Mouse (Mus musculus) lung, postnatal 25 days (tissue): Measurements from ENCODE around the gene Nfix.
A peak's percentile ranks its signal among the peaks of the same experiment; 100 is the strongest.

ENCODE experiments used
- DNase-seq: peaks from one replicate; pipeline ENCODE4 v3.0.0; 2022; ENCODE audit warnings: low spot score

The Nfix gene

DNA sequence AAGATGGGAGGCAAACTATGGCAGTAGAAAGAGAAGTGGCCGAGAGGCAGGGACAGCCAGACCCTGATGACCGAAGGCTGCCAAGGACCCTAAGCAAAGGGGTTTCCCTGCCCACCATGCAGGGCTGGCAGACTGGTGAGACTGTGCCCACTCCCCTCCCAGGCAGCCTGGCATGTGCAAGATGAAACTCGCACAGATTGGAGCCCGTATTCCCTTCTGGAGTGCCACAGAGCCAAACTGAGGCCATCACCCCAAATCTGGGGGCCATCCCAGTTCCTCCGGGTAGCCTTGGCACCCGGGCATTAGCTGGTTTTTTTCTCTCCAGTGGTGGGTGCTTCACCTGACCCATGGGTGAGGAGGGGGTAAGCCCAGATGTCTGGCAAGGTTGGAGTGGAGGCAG lies 2.2 kb downstream of the Nfix start:
- DNase-seq, result no peak

DNA sequence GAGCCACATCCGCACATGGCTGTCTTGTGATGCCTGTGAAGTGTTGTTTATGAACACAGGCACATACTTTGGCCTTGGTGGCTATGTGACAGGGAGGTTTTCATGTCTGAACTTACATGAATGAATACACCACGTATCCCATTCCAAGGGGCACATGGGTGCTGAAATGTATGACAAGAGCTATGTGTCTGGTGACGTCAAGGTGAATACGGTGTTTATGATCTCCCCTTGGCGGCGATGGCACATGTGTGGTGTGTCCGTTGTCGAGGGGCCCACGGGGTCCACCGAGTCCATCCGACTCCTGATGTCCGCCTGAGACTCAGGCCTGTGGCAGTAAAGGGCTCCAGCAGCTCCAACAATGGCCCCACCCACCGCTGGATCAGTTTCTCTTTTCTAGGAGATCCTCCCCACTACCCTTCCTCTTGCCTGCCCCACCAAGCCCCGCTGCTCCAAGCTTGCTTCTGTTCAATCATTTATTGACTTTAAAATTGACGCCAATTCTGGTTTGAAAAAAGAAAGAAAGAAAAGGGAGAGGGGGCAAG lies 2.8 kb downstream of the Nfix start:
- DNase-seq, result no peak

DNA sequence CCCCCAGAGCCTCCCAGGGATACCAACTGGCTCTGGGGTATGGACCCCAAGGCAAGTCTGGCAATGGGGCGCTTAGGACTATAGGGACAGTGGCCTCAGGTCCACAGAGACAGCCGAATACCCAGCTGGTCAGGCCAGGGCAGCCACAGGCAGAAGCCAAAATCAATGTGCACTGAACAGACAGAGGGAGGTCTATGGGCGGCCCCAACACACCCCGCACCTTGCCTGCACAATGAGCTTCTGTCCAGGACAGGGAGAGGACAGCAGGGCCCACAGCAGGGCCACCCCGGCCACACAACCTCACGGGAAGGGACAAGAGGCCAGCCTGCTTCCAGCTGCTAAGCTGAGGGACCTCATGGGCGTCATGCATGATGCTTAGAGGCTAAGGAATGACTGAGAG lies 5.7 kb downstream of the Nfix start:
- DNase-seq, result no peak

DNA sequence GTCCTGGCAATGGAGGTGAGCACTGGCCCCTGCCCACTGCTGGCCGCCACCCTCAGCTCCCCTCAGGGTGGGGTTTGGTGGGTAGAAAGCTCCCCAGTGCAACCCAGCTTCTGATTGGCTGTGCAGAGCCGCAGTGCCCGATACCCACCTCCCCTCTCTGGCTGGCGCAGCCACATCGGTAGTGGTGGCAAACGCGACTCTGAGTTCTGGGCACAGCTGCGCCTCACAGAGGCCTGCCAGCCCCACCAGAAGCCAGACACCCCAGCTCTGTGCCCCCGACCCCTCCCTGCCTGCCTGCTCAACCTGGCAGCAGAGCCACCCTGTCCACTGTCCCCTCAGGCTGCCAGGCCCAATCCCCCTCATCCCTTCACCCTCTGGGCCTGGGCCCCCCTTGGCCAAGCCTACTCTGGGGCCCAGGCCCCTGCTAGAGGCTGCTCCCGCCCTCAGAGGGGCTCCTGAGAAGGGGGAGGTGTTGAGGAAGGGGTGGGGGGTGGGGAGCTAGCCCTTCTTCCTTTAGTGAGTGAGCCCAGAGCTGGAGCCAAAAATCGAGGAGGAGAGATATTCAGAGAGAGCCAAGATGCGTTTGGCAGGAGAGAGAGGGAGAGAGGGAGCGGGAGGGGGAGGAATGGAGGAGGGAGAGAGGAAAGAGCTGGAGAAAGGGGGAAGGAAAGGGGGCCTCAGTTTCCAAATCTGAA lies 6.2 kb downstream of the Nfix start:
- no peak for DNase-seq

DNA sequence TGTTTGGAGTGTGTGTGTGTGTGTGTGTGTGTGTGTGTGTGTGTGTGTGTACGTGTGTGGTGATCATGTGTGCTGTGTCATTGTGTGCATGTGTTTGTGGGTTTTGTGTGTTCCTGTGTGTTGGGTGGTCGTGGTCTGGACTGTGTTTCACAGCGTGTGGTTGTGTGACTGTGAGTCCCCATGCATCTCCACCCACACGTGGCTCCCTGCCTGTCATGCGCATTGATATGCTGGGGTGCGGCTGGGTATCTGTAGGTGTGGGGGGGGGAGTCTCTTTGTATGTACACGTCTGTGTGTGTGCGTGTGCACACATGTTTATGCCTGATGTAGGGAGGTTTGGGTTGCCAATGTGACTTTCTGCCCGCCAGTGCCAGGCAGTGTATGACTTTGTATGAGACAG lies 7.0 kb downstream of the Nfix start:
- no peak for DNase-seq

DNA sequence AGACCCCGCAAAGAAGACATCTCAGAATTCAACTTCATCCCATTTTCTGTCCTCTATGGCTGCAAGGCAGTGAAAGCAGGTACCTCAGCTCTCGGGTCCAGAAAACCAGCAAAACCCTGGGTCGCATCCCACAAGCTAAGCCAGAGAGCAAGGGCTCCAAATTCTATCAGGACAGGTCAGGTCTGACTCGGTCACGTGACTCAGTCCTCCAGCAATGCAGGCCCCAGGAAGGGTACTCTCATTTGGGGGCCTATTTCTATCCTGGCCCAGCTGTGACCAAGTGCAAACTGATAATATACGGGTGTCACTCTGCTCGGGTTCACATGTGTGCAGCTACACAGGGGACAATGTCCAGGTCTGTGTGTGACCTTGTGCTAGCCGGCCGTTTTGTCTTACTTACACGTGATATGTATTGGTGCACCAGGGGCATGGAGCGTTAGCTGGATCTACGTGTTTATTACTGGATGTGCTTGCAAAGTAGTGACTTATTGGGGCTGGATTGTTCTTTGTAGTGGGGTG lies 7.7 kb downstream of the Nfix start:
- no peak for DNase-seq

DNA sequence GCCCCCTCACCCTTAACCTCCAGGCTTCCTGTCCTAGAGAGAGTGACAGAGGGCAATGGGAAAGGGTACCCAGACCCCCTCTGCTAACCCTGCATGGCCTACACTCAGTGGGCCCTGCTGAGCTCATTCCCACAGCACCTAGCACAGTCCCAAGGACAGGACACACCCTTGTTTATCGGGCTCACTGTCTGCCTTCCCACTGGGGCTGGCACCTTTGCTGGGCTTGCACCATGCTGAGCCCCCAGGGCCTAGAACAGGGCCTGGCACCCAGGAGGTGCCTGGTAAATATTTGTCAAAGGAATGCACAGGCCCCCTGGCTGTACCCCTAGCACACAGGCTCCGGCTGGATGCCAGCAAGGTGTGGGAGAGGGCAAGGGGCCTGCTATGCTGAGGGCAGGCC lies 9.6 kb downstream of the Nfix start:
- DNase-seq, result no peak

DNA sequence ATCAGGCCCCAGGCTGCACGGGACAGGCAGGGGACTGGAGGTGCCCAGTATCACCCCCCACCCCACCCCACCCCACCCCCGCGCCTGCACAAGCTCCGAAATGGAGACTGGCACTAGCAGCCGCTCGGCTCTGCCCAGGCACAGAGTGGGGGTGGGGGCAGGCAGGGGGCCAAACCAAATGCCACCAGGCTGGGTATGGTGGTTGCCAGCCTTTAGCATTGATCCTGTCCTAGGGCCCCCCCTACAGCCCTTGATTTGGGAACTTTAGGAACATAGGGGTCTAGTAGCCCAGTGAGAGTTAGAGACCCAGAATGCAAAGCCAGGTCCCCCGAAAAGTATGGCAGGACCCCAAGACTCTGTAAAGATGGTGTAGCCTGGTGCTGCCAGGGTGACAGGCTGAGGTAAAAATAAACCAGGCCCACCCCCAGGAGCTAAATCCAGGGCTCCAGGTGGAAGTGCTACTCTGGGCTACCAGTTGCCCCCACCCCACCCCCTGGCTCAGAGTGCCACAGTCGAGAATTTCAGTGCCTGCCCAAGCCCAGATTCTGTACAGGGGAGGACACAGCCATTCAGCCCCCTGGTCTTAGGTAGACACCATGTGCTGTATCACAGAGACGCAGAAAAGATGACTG lies 10.2 kb downstream of the Nfix start:
- DNase-seq, result no peak

DNA sequence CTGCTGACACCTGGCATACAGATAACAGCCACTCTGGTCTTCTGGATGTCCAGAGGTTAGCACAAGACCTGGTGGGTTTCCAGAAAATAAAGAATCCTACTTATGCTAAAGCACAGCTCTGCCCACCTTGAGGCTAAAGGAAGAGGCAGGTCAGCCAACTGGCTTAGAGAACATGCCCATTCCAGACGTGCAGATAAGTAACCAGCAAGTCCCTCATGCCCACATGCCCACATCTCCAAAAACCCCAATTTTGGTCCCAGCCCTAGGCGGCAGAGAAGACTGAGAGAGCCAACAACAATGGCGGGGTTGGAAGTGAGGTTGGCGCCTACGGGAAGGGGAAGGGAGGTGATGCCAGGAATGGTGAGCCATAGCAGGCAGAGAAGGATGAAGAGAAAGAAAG lies 10.8 kb downstream of the Nfix start:
- DNase-seq, result no peak

DNA sequence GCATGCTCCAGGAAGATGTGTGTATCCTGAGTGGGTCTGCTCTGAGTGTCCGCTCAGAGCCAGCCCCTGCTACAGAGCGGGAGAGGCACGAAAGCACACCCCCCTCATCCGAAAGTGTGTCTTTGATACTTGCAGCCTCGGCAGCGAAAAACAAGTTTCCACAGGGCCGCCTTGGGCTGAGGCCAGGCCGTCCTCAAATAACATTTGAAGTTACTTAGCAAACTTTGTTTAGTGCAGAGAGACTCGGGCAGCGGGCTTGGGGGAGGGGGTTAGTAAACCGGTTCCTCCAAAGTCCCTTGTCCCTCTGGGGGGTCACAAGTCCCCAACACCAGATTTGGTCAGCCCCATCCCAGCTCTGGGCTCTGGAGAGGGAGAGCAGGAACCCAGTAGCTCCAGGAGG lies 11.2 kb downstream of the Nfix start:
- peak; percentile 77 for DNase-seq

DNA sequence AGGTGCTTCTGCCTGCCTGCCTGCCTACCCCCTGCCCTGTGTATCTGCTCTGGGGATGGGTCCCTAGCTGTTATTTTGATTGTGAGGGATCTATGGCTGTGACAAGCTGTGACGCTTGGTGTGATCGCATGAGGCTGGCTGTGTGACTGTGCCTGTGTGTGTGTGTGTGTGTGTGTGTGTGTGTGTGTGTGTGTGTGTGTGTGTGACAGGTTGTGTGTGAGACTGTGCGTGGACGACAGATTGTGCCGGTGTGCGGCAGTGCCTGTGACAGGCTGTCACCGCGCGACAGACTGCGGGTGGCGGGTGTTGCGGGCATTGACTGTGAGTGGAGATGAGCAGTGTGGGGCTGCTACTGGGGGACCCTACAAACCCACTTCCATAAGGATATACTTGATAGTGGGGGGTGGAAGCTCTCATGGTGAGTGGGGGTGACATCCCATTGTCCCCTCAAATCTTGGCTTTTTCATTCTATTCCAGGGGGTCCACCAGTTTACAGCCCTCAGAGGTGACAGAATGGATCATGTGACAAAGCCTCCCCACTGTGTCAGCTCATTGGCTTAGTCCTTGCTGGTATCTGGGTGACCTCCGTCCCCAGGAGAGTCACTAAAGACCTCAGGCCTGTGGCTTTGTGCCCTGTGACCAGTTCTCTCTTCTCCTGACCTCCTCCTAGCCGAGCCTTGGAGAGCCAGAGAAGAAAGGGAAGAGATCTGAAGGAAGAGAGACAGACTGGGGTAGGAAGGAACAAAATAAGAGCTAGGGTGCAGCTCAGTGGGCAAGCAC lies 12.4 kb downstream of the Nfix start:
- no peak for DNase-seq

DNA sequence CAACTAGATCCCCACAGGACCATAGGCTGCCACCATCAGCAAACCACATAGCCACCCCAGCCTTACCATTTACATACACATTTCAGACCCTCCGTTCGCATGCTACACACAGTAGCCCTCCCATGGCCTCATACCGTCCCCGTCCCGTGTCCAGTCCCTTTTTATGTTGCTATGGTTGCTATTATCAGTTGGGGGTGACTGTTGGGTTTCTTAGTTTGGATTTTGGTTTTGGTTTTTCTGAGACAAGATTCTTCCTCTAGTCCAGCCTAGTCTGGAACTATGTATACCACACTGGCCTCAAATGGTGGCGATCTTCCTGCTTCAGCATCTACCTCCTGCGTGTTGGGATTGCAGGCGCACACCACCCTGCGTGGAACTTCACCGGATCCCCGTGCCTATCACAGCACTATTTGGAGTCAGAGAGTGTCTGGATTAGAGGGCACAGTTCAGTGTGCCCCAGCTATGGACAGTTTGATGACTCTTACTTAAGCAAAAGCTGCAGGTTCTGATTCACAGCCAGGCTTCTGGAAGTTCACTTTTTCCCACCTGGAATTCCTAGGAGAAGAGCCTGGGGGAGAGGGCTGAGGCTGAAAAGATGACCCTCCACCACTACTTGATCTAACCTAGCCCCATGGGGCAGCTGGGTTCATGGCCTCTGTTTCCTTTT lies 13.2 kb downstream of the Nfix start:
- no peak for DNase-seq

DNA sequence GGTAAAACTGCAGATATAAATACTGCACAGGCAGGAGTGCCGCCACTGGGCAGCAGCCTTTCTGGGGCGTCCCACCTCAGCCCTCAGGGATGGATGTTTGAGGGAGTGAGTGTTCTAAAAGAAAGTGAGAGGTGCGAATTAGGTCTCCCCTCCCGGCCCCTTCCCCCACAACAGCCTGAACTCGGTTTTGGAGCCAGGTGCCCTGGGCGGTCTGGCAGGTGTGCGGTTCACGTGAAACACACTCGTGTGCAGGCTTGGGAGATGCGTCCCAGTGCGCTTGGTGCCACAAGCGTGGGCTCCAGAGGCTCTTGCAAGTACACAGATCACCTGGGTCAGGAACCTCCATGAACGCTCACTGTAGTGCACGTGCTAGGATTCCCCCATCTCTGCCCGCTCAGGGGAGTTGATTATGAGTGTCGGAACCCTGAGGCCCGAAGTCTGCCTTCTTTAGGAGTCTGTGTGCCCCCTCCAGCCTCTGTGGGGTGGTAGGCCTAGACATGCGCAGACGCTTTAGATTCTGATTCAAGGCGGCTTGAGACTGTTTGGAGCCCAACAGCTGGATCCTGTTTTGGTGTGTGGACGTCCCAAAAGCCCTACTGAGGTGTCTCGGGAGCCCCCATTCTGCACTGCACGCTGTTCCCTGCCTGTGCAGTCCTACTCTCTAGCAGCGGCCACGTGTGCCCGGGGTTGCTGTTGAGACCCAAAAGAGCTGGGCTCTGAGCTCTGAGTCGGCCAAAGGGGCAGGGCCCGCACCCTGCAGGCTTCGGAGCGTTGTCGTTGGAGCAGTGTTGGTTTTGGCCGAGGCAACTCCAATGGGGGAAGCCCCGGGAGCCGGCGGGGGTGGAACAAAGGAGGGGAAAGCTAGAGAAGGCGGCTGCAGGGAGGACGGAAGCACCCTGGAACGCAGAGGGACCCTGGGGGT lies 14.1 kb downstream of the Nfix start:
- peak; percentile 79 for DNase-seq

DNA sequence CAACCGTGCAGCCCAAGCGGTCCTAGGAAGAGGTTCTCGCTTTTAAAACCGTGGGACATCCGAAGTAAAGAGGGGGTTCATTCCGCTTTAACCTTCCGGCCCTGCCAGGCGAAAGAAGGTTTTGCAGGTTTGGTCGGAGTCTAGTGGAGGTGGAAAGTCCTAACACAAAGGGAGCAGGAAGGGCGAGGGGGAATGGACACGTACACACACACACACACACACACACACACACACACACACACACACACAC lies 14.7 kb downstream of the Nfix start:
- DNase-seq, result no peak

DNA sequence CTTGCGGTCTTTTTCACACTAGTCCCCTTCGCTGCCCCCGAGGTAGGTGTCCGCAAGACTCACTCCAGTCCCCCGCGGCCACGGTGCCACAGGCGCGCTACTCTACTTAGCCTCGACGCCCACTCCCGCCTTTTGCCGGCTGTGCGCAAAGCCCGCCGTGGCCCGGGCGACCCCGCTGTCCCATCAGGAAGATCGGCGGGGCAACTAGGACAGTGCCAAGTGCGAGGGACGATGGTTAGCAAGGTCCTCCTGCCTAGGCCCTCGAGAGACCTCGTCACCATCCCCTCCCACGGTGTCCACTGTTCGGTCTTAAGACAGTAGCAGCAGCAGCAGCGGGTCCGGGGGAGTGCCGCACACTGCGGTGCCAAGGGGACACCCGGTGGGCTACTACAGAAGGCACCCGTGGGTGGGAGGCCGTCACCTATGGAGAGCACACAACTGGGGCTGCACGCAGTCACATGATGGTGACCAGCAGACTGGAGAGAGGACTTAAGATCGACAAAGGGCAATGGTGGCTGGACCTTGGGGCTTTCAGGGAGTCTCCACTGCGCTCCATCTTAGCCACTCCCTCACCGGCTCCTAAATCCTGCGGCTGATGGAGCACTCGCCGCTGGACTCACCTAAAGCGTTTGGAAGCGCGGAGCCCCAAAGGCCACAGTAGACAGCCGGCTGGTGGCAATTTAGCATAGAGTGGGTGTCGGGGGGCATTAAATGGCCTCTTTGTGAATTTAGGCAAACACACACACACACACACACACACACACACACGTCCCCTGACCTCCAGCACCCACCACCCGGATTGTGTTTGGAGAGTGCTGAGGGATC lies 15.3 kb downstream of the Nfix start:
- no peak for DNase-seq

DNA sequence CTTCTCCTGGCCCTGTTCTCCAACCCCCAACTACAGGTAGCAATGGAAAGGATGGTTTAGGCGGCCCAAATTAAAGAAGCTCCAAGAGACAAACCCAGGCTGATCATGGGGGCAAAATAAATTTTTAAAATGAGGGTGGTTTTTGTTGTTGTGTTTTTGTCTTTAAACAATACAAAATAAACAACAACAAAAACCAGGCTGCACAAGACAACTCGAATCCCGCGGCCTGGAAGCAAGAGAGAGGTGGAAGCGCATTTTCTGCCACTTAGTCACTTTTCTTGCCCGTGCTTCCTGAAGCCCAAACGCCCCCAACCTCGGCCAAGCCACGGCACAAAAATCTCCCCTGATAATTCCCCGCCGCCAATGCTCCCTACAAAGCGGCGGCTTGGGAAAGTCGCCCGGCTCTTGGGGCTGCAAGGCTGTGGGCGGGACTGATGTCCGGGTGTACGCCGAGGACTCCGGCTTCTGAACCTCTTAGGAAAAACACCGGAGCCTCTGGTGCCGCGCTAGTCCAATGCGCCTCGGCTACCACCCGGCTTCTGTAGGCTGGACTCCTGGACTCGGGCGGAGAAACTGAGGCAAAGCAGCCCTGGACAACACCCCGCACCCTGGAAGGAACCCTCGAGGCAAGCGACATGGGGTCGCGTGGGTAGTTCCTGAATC lies 16.1 kb downstream of the Nfix start:
- DNase-seq, result no peak

DNA sequence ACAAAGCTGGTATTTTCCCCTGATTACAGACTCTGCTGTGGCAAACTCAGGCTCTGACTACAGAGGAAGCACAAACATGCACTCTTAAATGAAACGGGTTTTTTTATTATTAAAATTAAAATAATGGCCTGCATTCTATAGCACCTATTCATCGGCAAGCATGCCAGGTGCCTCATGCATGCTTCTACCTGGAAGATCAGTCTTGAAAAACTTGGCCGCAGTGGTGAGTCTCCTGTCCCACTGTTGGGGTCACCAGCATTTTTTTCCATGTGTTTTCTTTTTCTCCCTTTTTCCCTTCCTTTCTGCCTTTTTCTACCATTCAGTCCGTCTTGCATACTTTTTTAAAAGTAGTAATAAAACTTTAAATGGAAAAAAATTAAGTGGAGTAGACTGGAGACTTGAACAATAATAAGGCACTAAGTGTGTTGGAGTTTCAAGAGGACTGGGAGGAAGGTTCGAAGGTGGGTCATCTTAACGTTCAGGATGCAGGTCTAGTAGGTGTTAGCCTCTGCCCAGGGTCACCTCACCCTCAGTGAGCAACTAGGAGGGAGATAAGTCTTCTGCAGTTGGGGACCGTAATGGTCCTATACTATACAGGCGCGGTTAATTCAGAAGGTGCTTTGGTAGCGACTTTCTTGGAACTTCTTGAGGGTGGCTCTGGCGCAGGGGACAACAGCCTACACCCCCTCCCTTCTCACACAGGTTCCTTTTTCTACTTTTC lies 16.8 kb downstream of the Nfix start:
- DNase-seq, result no peak

DNA sequence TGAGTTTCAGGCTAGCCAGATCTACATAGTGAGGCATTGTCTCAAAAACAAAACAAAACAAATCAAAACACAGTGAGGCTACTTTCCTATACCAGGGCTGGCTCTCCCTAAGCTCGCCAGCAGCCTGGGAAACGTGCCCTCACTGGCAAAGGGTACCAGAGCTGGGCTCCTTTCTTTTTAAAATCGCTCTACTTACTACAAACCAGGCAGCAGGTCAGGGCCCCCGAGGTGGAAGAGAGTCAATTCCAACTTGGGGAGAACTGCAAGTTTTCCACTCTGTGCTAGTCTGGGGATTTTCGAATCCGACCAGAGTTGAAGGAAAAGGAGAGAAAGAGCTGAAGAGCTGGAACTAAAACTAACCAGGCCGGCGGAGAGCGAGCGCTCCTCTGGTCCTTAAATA lies 17.5 kb downstream of the Nfix start:
- DNase-seq, result no peak
